Mouse (Mus musculus): ENCODE data around the gene Gpc5. TPM values are rescaled to one million over a fixed set of nuclear protein-coding genes. Genes with fewer than 3 reads are reported as not detected.

The Gpc5 gene
- polyA plus RNA-seq, 1 experiment from 2014 or later, result 0.09 TPM

- WGBS, result 24% methylated on average over 6 of the region's 6 CpGs
- no peak for ATAC-seq
- no peaks in the 10 kb centered on the region for H3K9me3 ChIP-seq (ENCODE audit: control insufficient read depth)
Observed at GRCm38 (mm10) chr14:115092952-115093351, 937 bp downstream of the Gpc5 start.

GRCm38 (mm10) chr14:115100617-115101299 lies 8.7 kb downstream of the Gpc5 start:
- 87% methylated on average over 9 of the region's 9 CpGs for WGBS
- no peaks in the 10 kb centered on the region for H3K27me3 ChIP-seq (replicated peaks; ENCODE audit: control insufficient read depth, insufficient read depth, low read length)
- H3K4me1 ChIP-seq (replicated peaks; ENCODE audit: control insufficient read depth, insufficient read depth, low read length), result no peaks in the 10 kb centered on the region
- no peak for ATAC-seq
- H3K9ac ChIP-seq (ENCODE audit: low read depth, low read length), result no peak overlapping the region
- no peak for TF ChIP-seq CTCF (IDR thresholded peaks at IDR 0.05; ENCODE audit: low read depth)
- no peak overlapping the region for H3K4me3 ChIP-seq (ENCODE audit: low read depth, low read length)
- no peak overlapping the region for H3K27ac ChIP-seq (ENCODE audit: low read depth, low read length)
- no peak overlapping the region for H3K4me2 ChIP-seq (replicated peaks; ENCODE audit: low read depth)
- H3K36me3 ChIP-seq (ENCODE audit: control insufficient read depth, insufficient read depth), result no peaks in the 10 kb centered on the region
- no peaks in the 10 kb centered on the region for H3K9me3 ChIP-seq (ENCODE audit: control insufficient read depth)

More at GRCm38 (mm10) chr14:115092952-115093351, 937 bp downstream of the Gpc5 start:
- no peak for TF ChIP-seq CTCF (IDR thresholded peaks at IDR 0.05; ENCODE audit: low read depth)
- Histone ChIP-seq H3K4me2 (replicated peaks; ENCODE audit: low read depth) (peak overlapping the region; percentile 92), H3K9ac (ENCODE audit: low read depth, low read length) (no peak overlapping the region), H3K4me3 (ENCODE audit: low read depth, low read length) (peak overlapping the region; percentile 58), H3K27me3 (replicated peaks; ENCODE audit: control insufficient read depth, insufficient read depth, low read length) (peaks cover 31% of the 10 kb centered on the region), H3K27ac (ENCODE audit: low read depth, low read length) (no peak overlapping the region), H3K4me1 (replicated peaks; ENCODE audit: control insufficient read depth, insufficient read depth, low read length) (no peaks in the 10 kb centered on the region), H3K36me3 (ENCODE audit: control insufficient read depth, insufficient read depth) (no peaks in the 10 kb centered on the region)

GRCm38 (mm10) chr14:115106326-115106725 lies 14.3 kb downstream of the Gpc5 start:
- Histone ChIP-seq H3K4me2 (replicated peaks; ENCODE audit: low read depth) (no peak overlapping the region), H3K4me1 (replicated peaks; ENCODE audit: control insufficient read depth, insufficient read depth, low read length) (no peaks in the 10 kb centered on the region), H3K36me3 (ENCODE audit: control insufficient read depth, insufficient read depth) (no peaks in the 10 kb centered on the region), H3K4me3 (ENCODE audit: low read depth, low read length) (no peak overlapping the region), H3K27ac (ENCODE audit: low read depth, low read length) (no peak overlapping the region), H3K9ac (ENCODE audit: low read depth, low read length) (no peak overlapping the region), H3K27me3 (replicated peaks; ENCODE audit: control insufficient read depth, insufficient read depth, low read length) (no peaks in the 10 kb centered on the region), H3K9me3 (ENCODE audit: control insufficient read depth) (no peaks in the 10 kb centered on the region)
- no peak for TF ChIP-seq CTCF (IDR thresholded peaks at IDR 0.05; ENCODE audit: low read depth)
- no peak for ATAC-seq

GRCm38 (mm10) chr14:115107467-115107866 lies 15.5 kb downstream of the Gpc5 start:
- Histone ChIP-seq H3K27ac (ENCODE audit: low read depth, low read length) (no peak overlapping the region), H3K9me3 (ENCODE audit: control insufficient read depth) (no peaks in the 10 kb centered on the region), H3K9ac (ENCODE audit: low read depth, low read length) (no peak overlapping the region), H3K4me1 (replicated peaks; ENCODE audit: control insufficient read depth, insufficient read depth, low read length) (no peaks in the 10 kb centered on the region), H3K4me2 (replicated peaks; ENCODE audit: low read depth) (no peak overlapping the region), H3K36me3 (ENCODE audit: control insufficient read depth, insufficient read depth) (no peaks in the 10 kb centered on the region), H3K4me3 (ENCODE audit: low read depth, low read length) (no peak overlapping the region), H3K27me3 (replicated peaks; ENCODE audit: control insufficient read depth, insufficient read depth, low read length) (no peaks in the 10 kb centered on the region)
- TF ChIP-seq CTCF (IDR thresholded peaks at IDR 0.05; ENCODE audit: low read depth), result no peak
- ATAC-seq, result no peak
- 64% methylated on average over 2 of the region's 2 CpGs for WGBS

GRCm38 (mm10) chr14:115118626-115119025 lies 26.6 kb downstream of the Gpc5 start:
- Histone ChIP-seq H3K9ac (ENCODE audit: low read depth, low read length) (no peak overlapping the region), H3K4me2 (replicated peaks; ENCODE audit: low read depth) (no peak overlapping the region), H3K4me3 (ENCODE audit: low read depth, low read length) (no peak overlapping the region), H3K36me3 (ENCODE audit: control insufficient read depth, insufficient read depth) (no peaks in the 10 kb centered on the region), H3K9me3 (ENCODE audit: control insufficient read depth) (no peaks in the 10 kb centered on the region), H3K4me1 (replicated peaks; ENCODE audit: control insufficient read depth, insufficient read depth, low read length) (no peaks in the 10 kb centered on the region), H3K27me3 (replicated peaks; ENCODE audit: control insufficient read depth, insufficient read depth, low read length) (no peaks in the 10 kb centered on the region), H3K27ac (ENCODE audit: low read depth, low read length) (no peak overlapping the region)
- no peak for TF ChIP-seq CTCF (IDR thresholded peaks at IDR 0.05; ENCODE audit: low read depth)
- WGBS, result 57% methylated on average over 9 of the region's 9 CpGs
- ATAC-seq, result no peak

GRCm38 (mm10) chr14:115148821-115149220 lies 56.8 kb downstream of the Gpc5 start:
- Histone ChIP-seq H3K36me3 (ENCODE audit: control insufficient read depth, insufficient read depth) (no peaks in the 10 kb centered on the region), H3K4me1 (replicated peaks; ENCODE audit: control insufficient read depth, insufficient read depth, low read length) (no peaks in the 10 kb centered on the region), H3K4me2 (replicated peaks; ENCODE audit: low read depth) (no peak overlapping the region), H3K27me3 (replicated peaks; ENCODE audit: control insufficient read depth, insufficient read depth, low read length) (no peaks in the 10 kb centered on the region), H3K9ac (ENCODE audit: low read depth, low read length) (no peak overlapping the region), H3K4me3 (ENCODE audit: low read depth, low read length) (no peak overlapping the region), H3K27ac (ENCODE audit: low read depth, low read length) (no peak overlapping the region), H3K9me3 (ENCODE audit: control insufficient read depth) (0 out of 2 replicates have a peak, but pooled peaks cover 2% of the 10 kb centered on the region)
- TF ChIP-seq CTCF (IDR thresholded peaks at IDR 0.05; ENCODE audit: low read depth), result no peak
- no peak for ATAC-seq
- WGBS, result 86% methylated on average over 3 of the region's 3 CpGs
